Mouse (Mus musculus) stomach, postnatal 0 days (tissue): ENCODE measurements at regions not wholly inside any gene's neighbourhood (a gene's known extent, or its start where the extent isn't known, plus 50 kb on each side); places are given as distances from the start of the nearest gene placed in this dataset.

Source experiments
- ATAC-seq: fragments of 200-750 bp; cut with Nextera tagmentation; 2 replicates; pipeline ENCODE4 v1.8.0; 2017; ENCODE audit not compliant: low FRiP score, low TSS enrichment
- DNase-seq: peaks from one replicate; pipeline ENCODE4 v3.0.0-alpha.2; 2016; ENCODE audit warnings: low spot score
- H3K27ac ChIP-seq: fragments of 300-500 bp; sonication (generic); replicated peaks from 2 replicates; pipeline ENCODE4 v1.5.1; 2014; ENCODE audit warnings: mild to moderate bottlenecking, control low read depth
- H3K27me3 ChIP-seq: fragments of 300-500 bp; sonication (generic); 2 replicates; pipeline ENCODE4 v1.6.1; 2014; ENCODE audit warnings: low read length; ENCODE audit not compliant: control insufficient read depth, insufficient read depth
- H3K36me3 ChIP-seq: fragments of 300-500 bp; sonication (generic); 2 replicates; pipeline ENCODE4 v1.6.1; 2014; ENCODE audit warnings: low read length, mixed read lengths; ENCODE audit not compliant: control insufficient read depth, insufficient read depth
- H3K4me1 ChIP-seq: fragments of 300-500 bp; sonication (generic); replicated peaks from 2 replicates; pipeline ENCODE4 v1.6.1; 2014; ENCODE audit warnings: antibody characterized with exemption; ENCODE audit not compliant: control insufficient read depth, insufficient read depth
- H3K4me2 ChIP-seq: fragments of 300-500 bp; sonication (generic); replicated peaks from 2 replicates; pipeline ENCODE4 v1.6.1; 2014; ENCODE audit warnings: low read depth, mild to moderate bottlenecking, control low read depth, moderate library complexity
- H3K4me3 ChIP-seq: fragments of 300-500 bp; sonication (generic); 2 replicates; pipeline ENCODE4 v1.5.1; 2014; ENCODE audit warnings: low read depth, low read length, control low read depth
- H3K9ac ChIP-seq: fragments of 300-500 bp; sonication (generic); 2 replicates; pipeline ENCODE4 v1.6.1; 2014; ENCODE audit warnings: mild to moderate bottlenecking, low read length, control low read depth, mixed read lengths
- H3K9me3 ChIP-seq: fragments of 300-500 bp; sonication (generic); 2 replicates; pipeline ENCODE4 v1.6.1; 2016; ENCODE audit warnings: low read length; ENCODE audit not compliant: control insufficient read depth
- CTCF ChIP-seq: IDR thresholded peaks from 2 replicates; pipeline ENCODE4 v1.5.1; 2016; ENCODE audit warnings: antibody characterized with exemption, low read depth, mild to moderate bottlenecking, moderate library complexity
- EP300 ChIP-seq: optimal IDR thresholded peaks from 2 replicates; pipeline ENCODE3; 2016; ENCODE audit warnings: antibody characterized with exemption
- WGBS: fragments of 180-500 bp; shearing (Covaris S2); extraction: QIAGEN DNeasy Blood & Tissue Kit; methylation state at CpG from one replicate; pipeline ENCODE4 v1.1.7; 2014; 5-methylcytosine and 5-hydroxymethylcytosine counted together

- WGBS: 66% methylated on average over 6 of the region's 6 CpGs
- no peaks in the 10 kb centered on the region for H3K4me1 ChIP-seq
These were observed 667.0 kb upstream of the Cypt12 start for GRCm38 (mm10) chr3:17281231-17281630.

GRCm38 (mm10) chr3:17282881-17283280 lies 665.3 kb upstream of the Cypt12 start:
- no peaks in the 10 kb centered on the region for H3K4me1 ChIP-seq
- no peak overlapping the region for H3K27ac ChIP-seq
- no peak overlapping the region for H3K9ac ChIP-seq
- H3K36me3 ChIP-seq: no peaks in the 10 kb centered on the region
- no peaks in the 10 kb centered on the region for H3K27me3 ChIP-seq
- H3K4me3 ChIP-seq: no peak overlapping the region
- DNase-seq: no peak
- no peaks in the 10 kb centered on the region for H3K9me3 ChIP-seq
- no peak overlapping the region for H3K4me2 ChIP-seq
- ATAC-seq: no peak
- TF ChIP-seq CTCF: no peak
- TF ChIP-seq EP300: no peak
- WGBS: 78% methylated on average over 3 of the region's 3 CpGs

More at GRCm38 (mm10) chr3:17281231-17281630, 667.0 kb upstream of the Cypt12 start:
- no peak for DNase-seq
- H3K27ac ChIP-seq: no peak overlapping the region
- no peak overlapping the region for H3K9ac ChIP-seq
- TF ChIP-seq EP300: no peak
- no peak for TF ChIP-seq CTCF
- no peak overlapping the region for H3K4me2 ChIP-seq
- H3K9me3 ChIP-seq: no peaks in the 10 kb centered on the region
- H3K27me3 ChIP-seq: no peaks in the 10 kb centered on the region
- no peak for ATAC-seq
- no peaks in the 10 kb centered on the region for H3K36me3 ChIP-seq
- no peak overlapping the region for H3K4me3 ChIP-seq

- TF ChIP-seq CTCF: no peak
- no peak for TF ChIP-seq EP300
- H3K27me3 ChIP-seq: no peaks in the 10 kb centered on the region
- H3K9ac ChIP-seq: no peak overlapping the region
- no peaks in the 10 kb centered on the region for H3K9me3 ChIP-seq
- no peak overlapping the region for H3K4me2 ChIP-seq
- no peaks in the 10 kb centered on the region for H3K36me3 ChIP-seq
- DNase-seq: no peak
- H3K4me3 ChIP-seq: no peak overlapping the region
- ATAC-seq: no peak
- H3K4me1 ChIP-seq: no peaks in the 10 kb centered on the region
- H3K27ac ChIP-seq: no peak overlapping the region
These were observed 630.7 kb upstream of the Cypt12 start for GRCm38 (mm10) chr3:17317523-17317922.

GRCm38 (mm10) chr3:17318450-17318849 lies 629.8 kb upstream of the Cypt12 start:
- WGBS: 66% methylated on average over 3 of the region's 3 CpGs
- no peak overlapping the region for H3K9ac ChIP-seq
- TF ChIP-seq CTCF (no peak), EP300 (no peak)
- DNase-seq (no peak), ATAC-seq (no peak)
- H3K27me3 ChIP-seq: no peaks in the 10 kb centered on the region
- no peak overlapping the region for H3K27ac ChIP-seq
- no peaks in the 10 kb centered on the region for H3K9me3 ChIP-seq
- no peaks in the 10 kb centered on the region for H3K4me1 ChIP-seq
- H3K4me3 ChIP-seq: no peak overlapping the region
- H3K36me3 ChIP-seq: no peaks in the 10 kb centered on the region
- H3K4me2 ChIP-seq: no peak overlapping the region

- H3K36me3 ChIP-seq: no peaks in the 10 kb centered on the region
- H3K9ac ChIP-seq: no peak overlapping the region
- DNase-seq (peak; percentile 14), ATAC-seq (no peak)
- no peak overlapping the region for H3K4me2 ChIP-seq
- WGBS: 5% methylated on average over 9 of the region's 9 CpGs
- no peak overlapping the region for H3K4me3 ChIP-seq
- no peaks in the 10 kb centered on the region for H3K9me3 ChIP-seq
- TF ChIP-seq EP300 (no peak), CTCF (no peak)
- H3K4me1 ChIP-seq: no peaks in the 10 kb centered on the region
- H3K27ac ChIP-seq: no peak overlapping the region
- H3K27me3 ChIP-seq: no peaks in the 10 kb centered on the region
These were observed 629.0 kb upstream of the Cypt12 start for GRCm38 (mm10) chr3:17319213-17319612.

- DNase-seq (no peak), ATAC-seq (no peak)
- Histone ChIP-seq H3K4me2 (no peak overlapping the region), H3K27ac (no peak overlapping the region), H3K4me1 (no peaks in the 10 kb centered on the region), H3K4me3 (no peak overlapping the region), H3K9ac (no peak overlapping the region), H3K9me3 (no peaks in the 10 kb centered on the region), H3K27me3 (no peaks in the 10 kb centered on the region), H3K36me3 (no peaks in the 10 kb centered on the region)
- no peak for TF ChIP-seq EP300
- TF ChIP-seq CTCF: no peak
- 64% methylated on average over 5 of the region's 5 CpGs for WGBS
These were observed 628.3 kb upstream of the Cypt12 start for GRCm38 (mm10) chr3:17319931-17320330.
